Mouse (Mus musculus) limb, embryonic 13.5 days (tissue): ENCODE results near the gene Smco2. TPM values are rescaled to one million over a fixed set of nuclear protein-coding genes. Genes with fewer than 3 reads are reported as not detected.
"Not testable (repeated sequence)": the region's sequence is repeated elsewhere in the genome, so short reads cannot be mapped to it uniquely, and the experiment has no call there.

ENCODE experiments used
- ATAC-seq: fragments of 200-750 bp; cut with Nextera tagmentation; 2 replicates; pipeline ENCODE4 v1.8.0; 2017; ENCODE audit warnings: low read depth, moderate number of reproducible peaks, moderate TSS enrichment; ENCODE audit not compliant: low FRiP score
- H3K27ac ChIP-seq: fragments of 300-500 bp; sonication (generic); 2 replicates; pipeline ENCODE4 v1.5.1; 2015; ENCODE audit warnings: inconsistent platforms, mild to moderate bottlenecking, moderate library complexity
- H3K27me3 ChIP-seq: fragments of 300-500 bp; sonication (generic); 2 replicates; pipeline ENCODE4 v1.6.1; 2015; ENCODE audit warnings: mild to moderate bottlenecking, inconsistent platforms
- H3K36me3 ChIP-seq: fragments of 300-500 bp; sonication (generic); 2 replicates; pipeline ENCODE4 v1.6.1; 2015; ENCODE audit warnings: inconsistent platforms, mild to moderate bottlenecking, moderate library complexity
- H3K4me1 ChIP-seq: fragments of 300-500 bp; sonication (generic); 2 replicates; pipeline ENCODE4 v1.6.1; 2015; ENCODE audit warnings: inconsistent platforms
- H3K4me2 ChIP-seq: fragments of 300-500 bp; sonication (generic); replicated peaks from 2 replicates; pipeline ENCODE4 v1.6.1; 2015; ENCODE audit warnings: inconsistent platforms, mild to moderate bottlenecking, moderate library complexity
- H3K4me3 ChIP-seq: fragments of 300-500 bp; sonication (generic); 2 replicates; pipeline ENCODE4 v1.5.1; 2015; ENCODE audit warnings: moderate library complexity, mild to moderate bottlenecking, inconsistent platforms
- H3K9ac ChIP-seq: fragments of 300-500 bp; sonication (generic); 2 replicates; pipeline ENCODE4 v1.6.1; 2015; ENCODE audit warnings: mild to moderate bottlenecking, inconsistent platforms
- H3K9me3 ChIP-seq: fragments of 300-500 bp; sonication (generic); 2 replicates; pipeline ENCODE4 v1.6.1; 2016; ENCODE audit warnings: inconsistent platforms
- WGBS: fragments of 180-500 bp; shearing (Covaris S2); methylation state at CpG from one replicate; pipeline ENCODE4 v1.1.7; 2015; 5-methylcytosine and 5-hydroxymethylcytosine counted together
- polyA plus RNA-seq: library from polyadenylated mRNA; unstranded; fragments of >200 nt; fragmentation: Nextera tagmentation; extraction: Ambion mirVana; gene quantifications from 2 replicates; pipeline ENCODE4 v1.2.1, GENCODE M21; 2015

Smco2 gene
- polyA plus RNA-seq, 1 experiment from 2014 or later = not detected

GRCm38 (mm10) chr6:146838366-146838765 lies 11.5 kb upstream of the Smco2 start:
- Histone ChIP-seq H3K9me3 (no peaks in the 10 kb centered on the region), H3K36me3 (no peaks in the 10 kb centered on the region), H3K4me2 (no peak overlapping the region), H3K4me1 (peaks cover 4% of the 10 kb centered on the region; the same call in 1 of the 2 replicates), H3K27me3 (no peaks in the 10 kb centered on the region), H3K9ac (no peak overlapping the region), H3K4me3 (no peak overlapping the region), H3K27ac (no peak overlapping the region)
- no peak for ATAC-seq
- 90% methylated on average over 5 of the region's 5 CpGs for WGBS

GRCm38 (mm10) chr6:146838863-146839262 lies 11.0 kb upstream of the Smco2 start:
- Histone ChIP-seq H3K4me3 (no peak overlapping the region), H3K27me3 (no peaks in the 10 kb centered on the region), H3K4me1 (peaks cover 4% of the 10 kb centered on the region; the same call in 1 of the 2 replicates), H3K9ac (no peak overlapping the region), H3K4me2 (no peak overlapping the region), H3K36me3 (no peaks in the 10 kb centered on the region), H3K9me3 (no peaks in the 10 kb centered on the region), H3K27ac (no peak overlapping the region)
- no peak for ATAC-seq
- WGBS = 89% methylated on average over 4 of the region's 4 CpGs

- Histone ChIP-seq H3K9ac (no peak overlapping the region), H3K4me1 (no peaks in the 10 kb centered on the region), H3K4me3 (no peak overlapping the region), H3K4me2 (no peak overlapping the region), H3K27me3 (no peaks in the 10 kb centered on the region), H3K9me3 (no peaks in the 10 kb centered on the region), H3K36me3 (no peaks in the 10 kb centered on the region), H3K27ac (no peak overlapping the region)
- 88% methylated on average over 6 of the region's 6 CpGs for whole genome bisulfite sequencing
- no peak for ATAC-seq
Measured at GRCm38 (mm10) chr6:146844867-146845266, 5.0 kb upstream of the Smco2 start.

- no peak overlapping the region for H3K27ac ChIP-seq
- no peaks in the 10 kb centered on the region for H3K4me1 ChIP-seq
- no peak for ATAC-seq
- no peak overlapping the region for H3K4me2 ChIP-seq
- H3K9ac ChIP-seq = no peak overlapping the region
- no peaks in the 10 kb centered on the region for H3K9me3 ChIP-seq
- WGBS = 78% methylated on average over 5 of the region's 5 CpGs
- no peaks in the 10 kb centered on the region for H3K27me3 ChIP-seq
- no peaks in the 10 kb centered on the region for H3K36me3 ChIP-seq
- H3K4me3 ChIP-seq = no peak overlapping the region
Measured at GRCm38 (mm10) chr6:146845347-146845746, 4.6 kb upstream of the Smco2 start.

GRCm38 (mm10) chr6:146845961-146846750 lies 3.7 kb upstream of the Smco2 start:
- Histone ChIP-seq H3K4me3 (no peak overlapping the region), H3K9ac (no peak overlapping the region), H3K27me3 (no peaks in the 10 kb centered on the region), H3K4me1 (no peaks in the 10 kb centered on the region), H3K9me3 (no peaks in the 10 kb centered on the region), H3K36me3 (no peaks in the 10 kb centered on the region), H3K27ac (no peak overlapping the region), H3K4me2 (no peak overlapping the region)
- WGBS = 83% methylated on average over 15 of the region's 15 CpGs
- ATAC-seq = no peak

GRCm38 (mm10) chr6:146847402-146847801 lies 2.5 kb upstream of the Smco2 start:
- H3K9me3 ChIP-seq = no peaks in the 10 kb centered on the region
- no peaks in the 10 kb centered on the region for H3K27me3 ChIP-seq
- no peak for ATAC-seq
- H3K36me3 ChIP-seq = no peaks in the 10 kb centered on the region
- 77% methylated on average over 3 of the region's 3 CpGs for WGBS
- no peak overlapping the region for H3K9ac ChIP-seq
- H3K4me2 ChIP-seq = no peak overlapping the region
- no peak overlapping the region for H3K4me3 ChIP-seq
- no peak overlapping the region for H3K27ac ChIP-seq
- peaks cover 3% of the 10 kb centered on the region; the same call in 1 of the 2 replicates for H3K4me1 ChIP-seq

- WGBS = 91% methylated on average over 3 of the region's 3 CpGs
- peaks cover 10% of the 10 kb centered on the region; the same call in 1 of the 2 replicates for H3K4me1 ChIP-seq
- no peak for ATAC-seq
- H3K27me3 ChIP-seq = no peaks in the 10 kb centered on the region
- no peak overlapping the region for H3K4me2 ChIP-seq
- no peak overlapping the region for H3K27ac ChIP-seq
- H3K9me3 ChIP-seq = no peaks in the 10 kb centered on the region
- H3K9ac ChIP-seq = no peak overlapping the region
- no peaks in the 10 kb centered on the region for H3K36me3 ChIP-seq
- no peak overlapping the region for H3K4me3 ChIP-seq
Measured at GRCm38 (mm10) chr6:146848281-146848680, 1.6 kb upstream of the Smco2 start.

- Histone ChIP-seq H3K9ac (no peak overlapping the region), H3K4me3 (no peak overlapping the region), H3K36me3 (no peaks in the 10 kb centered on the region), H3K4me2 (no peak overlapping the region), H3K27ac (no peak overlapping the region), H3K9me3 (no peaks in the 10 kb centered on the region), H3K4me1 (peaks cover 10% of the 10 kb centered on the region; the same call in 1 of the 2 replicates), H3K27me3 (no peaks in the 10 kb centered on the region)
- WGBS = 62% methylated on average over 3 of the region's 3 CpGs
- no peak for ATAC-seq
Measured at GRCm38 (mm10) chr6:146851916-146852315, 2.0 kb downstream of the Smco2 start.

GRCm38 (mm10) chr6:146852739-146853138 lies 2.8 kb downstream of the Smco2 start:
- H3K9me3 ChIP-seq = no peaks in the 10 kb centered on the region
- 60% methylated on average over 4 of the region's 4 CpGs for WGBS
- H3K9ac ChIP-seq = no peak overlapping the region
- H3K4me3 ChIP-seq = no peak overlapping the region
- H3K4me1 ChIP-seq = peaks cover 10% of the 10 kb centered on the region; the same call in 1 of the 2 replicates
- no peaks in the 10 kb centered on the region for H3K36me3 ChIP-seq
- ATAC-seq = no peak
- H3K4me2 ChIP-seq = no peak overlapping the region
- no peak overlapping the region for H3K27ac ChIP-seq
- H3K27me3 ChIP-seq = no peaks in the 10 kb centered on the region

GRCm38 (mm10) chr6:146855185-146855584 lies 5.3 kb downstream of the Smco2 start:
- H3K9ac ChIP-seq = no peak overlapping the region
- H3K4me1 ChIP-seq = peaks cover 10% of the 10 kb centered on the region; the same call in 1 of the 2 replicates
- H3K4me3 ChIP-seq = no peak overlapping the region
- H3K4me2 ChIP-seq = no peak overlapping the region
- no peaks in the 10 kb centered on the region for H3K36me3 ChIP-seq
- no peak overlapping the region for H3K27ac ChIP-seq
- H3K27me3 ChIP-seq = no peaks in the 10 kb centered on the region
- 91% methylated on average over 9 of the region's 9 CpGs for WGBS
- no peak for ATAC-seq
- no peaks in the 10 kb centered on the region for H3K9me3 ChIP-seq

GRCm38 (mm10) chr6:146857386-146857785 lies 7.5 kb downstream of the Smco2 start:
- Histone ChIP-seq H3K36me3 (no peaks in the 10 kb centered on the region), H3K4me1 (peaks cover 8% of the 10 kb centered on the region; the same call in 1 of the 2 replicates), H3K27me3 (no peaks in the 10 kb centered on the region), H3K9ac (no peak overlapping the region), H3K27ac (no peak overlapping the region), H3K4me3 (no peak overlapping the region), H3K4me2 (no peak overlapping the region), H3K9me3 (no peaks in the 10 kb centered on the region)
- 91% methylated on average over 2 of the region's 2 CpGs for WGBS
- ATAC-seq = no peak

- no peak overlapping the region for H3K4me2 ChIP-seq
- H3K9ac ChIP-seq = no peak overlapping the region
- no peaks in the 10 kb centered on the region for H3K27me3 ChIP-seq
- H3K27ac ChIP-seq = no peak overlapping the region
- no peaks in the 10 kb centered on the region for H3K36me3 ChIP-seq
- no peak for ATAC-seq
- no peak overlapping the region for H3K4me3 ChIP-seq
- 91% methylated on average over 2 of the region's 2 CpGs for WGBS
- no peaks in the 10 kb centered on the region for H3K9me3 ChIP-seq
- H3K4me1 ChIP-seq = no peaks in the 10 kb centered on the region
Measured at GRCm38 (mm10) chr6:146863154-146863553, 13.2 kb downstream of the Smco2 start.

- not testable (repeated sequence) for H3K4me1 ChIP-seq, H3K4me3 ChIP-seq, H3K9ac ChIP-seq, H3K9me3 ChIP-seq, H3K27me3 ChIP-seq, H3K36me3 ChIP-seq, H3K27ac ChIP-seq, ATAC-seq, H3K4me2 ChIP-seq
- WGBS = 89% methylated on average over 4 of the region's 5 CpGs
Measured at GRCm38 (mm10) chr6:146864370-146864769, 14.5 kb downstream of the Smco2 start.
